Mouse (Mus musculus): ENCODE results near the gene Eya4.
A peak's percentile ranks its signal among the peaks of the same experiment; 100 is the strongest.

The Eya4 gene

DNA sequence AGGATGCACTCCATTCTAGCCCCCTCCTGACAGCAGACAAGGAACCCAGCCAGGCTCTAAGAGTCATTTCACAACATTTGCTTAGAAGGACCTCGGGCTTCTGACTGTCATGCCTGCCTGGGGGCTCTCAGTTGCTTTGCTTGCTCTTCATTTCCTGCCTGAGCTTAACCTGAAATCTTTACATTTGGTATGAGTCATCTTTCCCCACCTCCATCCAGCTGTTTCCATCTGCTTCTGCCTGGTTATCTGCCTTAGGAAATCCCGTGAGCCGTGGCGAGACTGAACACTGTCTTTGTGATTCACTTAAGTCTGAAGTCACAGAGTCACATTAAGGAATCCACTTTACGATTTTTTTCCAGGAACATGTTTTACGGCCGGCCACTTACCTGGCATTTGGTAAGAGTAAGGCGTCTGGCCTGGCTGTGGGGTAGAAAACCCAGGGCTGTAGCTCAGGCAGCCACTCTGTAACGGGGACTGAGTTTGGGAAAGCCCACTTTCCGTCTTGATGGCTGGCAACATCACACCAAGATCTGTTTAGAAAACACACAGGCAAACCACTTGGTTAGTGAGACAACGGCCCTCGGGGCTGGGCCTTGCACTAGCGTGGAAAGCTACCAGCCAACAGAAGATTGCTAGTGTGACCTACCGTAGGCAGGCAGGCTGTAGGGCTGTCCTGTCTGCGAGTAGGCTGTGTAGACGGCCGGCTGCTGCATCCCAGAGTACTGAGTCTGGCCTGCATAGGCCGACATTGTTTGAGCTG lies 193.5 kb downstream of the Eya4 start:
- DNase-seq (ENCODE audit: low spot score in 2 of 2), result no peak

DNA sequence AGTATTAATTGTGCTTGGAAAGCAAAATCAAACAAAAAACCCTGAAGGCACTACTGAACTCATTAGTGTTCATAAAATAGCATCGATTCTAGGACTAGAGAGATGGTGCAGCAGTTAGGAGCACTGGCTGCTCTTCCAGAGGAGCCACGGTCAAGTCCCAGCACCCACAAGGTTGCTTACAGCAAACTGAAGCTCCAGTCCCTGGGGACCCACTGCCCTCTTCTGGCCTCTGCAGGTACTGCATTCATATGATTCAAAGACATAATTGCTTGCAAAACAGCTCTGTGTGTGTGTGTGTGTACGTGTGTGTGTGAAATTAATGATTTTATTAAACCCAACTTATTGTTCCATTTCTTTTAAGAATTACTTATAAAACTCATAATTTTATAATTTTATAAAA lies 200.2 kb downstream of the Eya4 start:
- no peak for DNase-seq (ENCODE audit: low spot score in 2 of 2)

DNA sequence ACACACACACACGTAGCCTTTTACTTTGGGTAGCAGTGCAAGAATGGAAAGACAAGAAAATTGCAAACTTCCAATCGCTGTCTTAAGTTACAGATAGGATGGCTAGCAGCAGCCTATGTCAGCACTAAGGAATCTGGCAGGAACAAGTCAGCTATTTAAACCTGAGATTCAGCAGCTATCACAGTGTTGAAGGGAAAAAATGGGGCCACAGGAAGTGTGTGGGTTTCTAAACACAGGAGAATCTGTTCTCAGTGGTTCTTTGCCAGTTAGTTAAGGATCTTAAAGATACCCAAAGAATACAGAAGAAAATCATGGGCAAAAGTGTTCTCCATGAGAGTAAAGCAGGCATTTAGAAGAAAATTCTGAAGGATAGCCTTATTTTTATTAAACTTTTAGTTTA lies 206.0 kb downstream of the Eya4 start:
- DNase-seq (ENCODE audit: low spot score in 2 of 2), result peak; percentile 44 to 53

DNA sequence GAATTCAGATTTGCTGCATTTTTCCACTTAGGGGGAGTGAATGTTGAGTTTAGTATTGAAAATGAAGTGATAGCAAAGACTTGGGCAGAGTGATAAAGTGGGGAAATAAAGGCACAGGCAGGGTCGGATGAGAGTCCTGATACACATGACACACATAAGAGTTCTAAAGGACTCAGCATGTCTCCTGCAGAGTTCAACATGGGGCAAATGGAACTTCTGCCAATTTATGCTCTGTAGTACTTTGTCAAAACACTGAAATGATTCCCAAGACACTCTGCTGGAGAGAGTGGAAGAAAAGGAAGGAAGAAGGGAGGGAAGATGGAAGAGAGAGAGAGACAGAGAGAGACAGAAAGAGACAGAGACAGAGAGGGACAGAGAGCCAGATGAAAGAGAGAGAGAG lies 222.6 kb downstream of the Eya4 start:
- DNase-seq (ENCODE audit: low spot score in 2 of 2), result no peak

DNA sequence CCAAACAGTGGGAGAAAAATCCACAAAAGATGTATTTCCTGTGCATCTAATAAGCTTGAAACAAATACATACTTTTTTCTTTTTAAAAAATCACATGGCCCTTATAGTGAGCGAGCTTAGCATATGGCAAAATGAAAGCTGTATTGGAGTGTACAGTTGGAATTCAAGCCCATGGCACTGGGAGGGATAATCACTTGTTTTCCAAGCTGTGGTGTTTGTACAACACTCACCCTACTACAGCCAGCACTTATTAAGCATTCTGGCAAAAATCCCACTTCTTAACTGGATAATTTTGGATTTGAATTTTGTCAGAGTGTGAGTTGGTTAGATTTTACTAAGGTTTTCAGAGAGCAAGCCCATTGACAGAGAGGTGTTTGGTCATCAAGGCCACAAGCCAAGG lies 223.4 kb downstream of the Eya4 start:
- no peak for DNase-seq (ENCODE audit: low spot score in 2 of 2)

DNA sequence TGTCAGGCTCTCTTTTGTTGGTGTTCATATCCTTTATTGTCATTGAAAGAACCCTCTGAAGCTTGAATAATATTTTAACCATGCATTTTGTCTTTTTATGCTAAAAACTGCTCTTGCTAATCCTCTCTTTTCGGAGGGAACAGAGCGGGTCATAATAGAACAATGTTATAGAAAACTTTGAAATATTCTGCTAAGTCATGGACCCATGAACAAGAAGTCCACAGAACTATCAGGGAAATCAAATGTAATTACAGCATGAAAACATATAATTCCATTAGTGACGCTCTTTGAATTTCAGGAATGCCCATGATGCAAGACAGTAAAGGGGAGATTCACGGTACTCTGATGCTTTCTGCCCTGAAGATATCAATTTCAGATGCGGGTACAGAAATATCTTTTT lies 224.1 kb downstream of the Eya4 start:
- no peak for DNase-seq (ENCODE audit: low spot score in 2 of 2)

DNA sequence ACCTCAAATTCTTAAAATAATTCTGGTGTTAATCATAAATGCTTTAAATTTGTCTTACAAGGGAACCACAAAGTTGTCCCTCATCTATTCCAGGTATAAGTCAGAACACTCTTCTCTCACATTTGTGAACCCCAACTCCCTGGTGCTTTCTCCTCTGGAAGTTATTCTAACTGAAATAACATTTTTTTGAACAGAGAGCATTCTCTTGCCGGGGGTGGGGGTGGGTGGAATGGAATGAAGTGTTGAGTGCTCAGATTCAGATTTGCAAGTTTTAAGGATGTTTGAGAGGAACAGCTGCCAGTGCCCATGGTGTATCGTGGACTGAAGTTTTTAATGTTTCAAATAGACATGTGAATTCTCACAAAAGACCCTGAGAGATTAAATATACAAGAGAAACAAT lies 230.1 kb downstream of the Eya4 start:
- no peak for DNase-seq (ENCODE audit: low spot score in 2 of 2)

DNA sequence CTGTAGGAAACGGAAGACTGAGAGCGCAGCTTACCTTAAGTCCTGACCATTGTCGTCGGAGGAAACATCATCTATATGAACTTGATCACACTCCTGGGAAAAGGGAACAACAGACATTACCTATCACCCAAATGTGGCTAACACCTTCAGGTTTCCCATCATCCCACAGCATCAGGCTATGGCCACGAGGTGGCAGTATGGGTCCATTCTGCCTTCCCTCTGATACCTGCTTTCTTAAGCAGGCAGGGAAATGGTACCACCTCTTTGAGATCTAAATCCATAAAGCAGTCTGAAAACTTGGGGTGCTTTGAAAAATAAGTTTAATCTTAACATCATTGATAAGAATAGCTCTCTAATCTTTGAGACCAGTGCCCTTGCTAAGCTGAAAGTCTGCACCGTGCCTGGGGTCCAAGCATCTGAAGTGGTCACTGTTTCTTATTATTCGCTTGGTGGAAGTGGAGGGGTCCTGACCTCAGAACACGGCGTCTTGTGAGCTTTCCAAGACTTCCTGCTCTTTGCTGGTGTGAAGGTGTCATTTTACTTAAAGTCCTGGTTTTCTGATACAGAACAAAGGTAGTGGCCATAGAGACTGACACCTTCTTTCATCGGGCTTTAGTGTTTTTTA lies 233.7 kb downstream of the Eya4 start:
- peak; percentile 89 to 90 for DNase-seq (ENCODE audit: low spot score in 2 of 2)

DNA sequence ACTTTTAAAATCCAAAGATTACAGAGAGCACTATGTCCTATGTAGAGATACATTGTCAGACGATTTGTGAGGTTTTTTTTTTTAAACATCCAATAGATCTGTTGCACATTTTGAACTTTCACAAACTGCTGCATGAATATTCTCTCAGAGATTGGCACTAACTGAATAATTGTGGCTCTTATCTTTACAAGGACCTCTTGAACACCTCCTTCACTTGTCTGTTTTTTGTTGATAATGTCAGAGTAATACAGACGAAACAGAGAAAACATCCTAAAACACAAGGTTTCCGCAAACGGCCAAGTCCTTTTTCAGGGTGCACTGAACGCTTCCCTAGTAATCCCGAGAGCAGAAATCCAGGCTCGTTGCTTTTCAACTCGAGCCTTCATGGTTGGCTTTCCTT lies 234.5 kb downstream of the Eya4 start:
- DNase-seq (ENCODE audit: low spot score in 2 of 2), result no peak

DNA sequence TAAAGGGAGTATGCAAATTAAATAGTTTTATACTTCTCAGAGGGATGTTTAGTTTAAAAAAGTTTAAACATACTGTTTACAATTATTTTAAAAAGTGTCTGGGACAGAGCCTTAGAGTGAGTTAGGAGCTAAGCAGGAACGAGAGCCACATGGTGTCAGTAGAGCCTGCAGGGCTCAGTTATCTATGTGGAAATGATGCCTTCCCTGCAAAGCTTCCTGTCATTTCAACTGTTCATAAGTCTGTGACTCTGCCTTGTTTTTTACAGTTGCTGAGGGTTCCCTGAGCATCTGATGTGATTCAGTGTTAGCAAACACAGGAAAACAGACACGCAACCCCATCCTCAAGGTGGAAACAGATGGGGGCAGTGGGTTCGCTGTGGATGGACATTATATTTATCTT lies 235.3 kb downstream of the Eya4 start:
- DNase-seq (ENCODE audit: low spot score in 2 of 2), result no peak

DNA sequence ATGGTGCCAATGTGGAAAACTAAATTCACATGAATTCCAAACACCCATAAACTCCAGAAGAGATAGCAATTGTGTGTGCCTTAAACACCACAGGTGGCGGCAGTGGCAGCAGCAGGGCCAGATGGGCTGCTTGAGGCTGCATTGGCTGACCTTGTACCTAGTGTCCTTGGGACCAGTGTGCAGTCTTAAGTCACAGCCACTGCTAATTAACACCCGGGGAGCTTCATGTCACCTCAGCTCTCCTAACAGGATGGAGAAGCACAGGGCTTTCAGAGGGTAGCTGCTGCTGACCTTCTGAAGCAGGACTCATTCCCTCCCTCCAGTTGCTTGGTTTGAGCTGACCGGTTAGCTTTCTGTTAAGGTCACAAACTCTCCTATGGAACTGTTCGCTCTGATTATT lies 242.5 kb downstream of the Eya4 start:
- no peak for DNase-seq (ENCODE audit: low spot score in 2 of 2)

DNA sequence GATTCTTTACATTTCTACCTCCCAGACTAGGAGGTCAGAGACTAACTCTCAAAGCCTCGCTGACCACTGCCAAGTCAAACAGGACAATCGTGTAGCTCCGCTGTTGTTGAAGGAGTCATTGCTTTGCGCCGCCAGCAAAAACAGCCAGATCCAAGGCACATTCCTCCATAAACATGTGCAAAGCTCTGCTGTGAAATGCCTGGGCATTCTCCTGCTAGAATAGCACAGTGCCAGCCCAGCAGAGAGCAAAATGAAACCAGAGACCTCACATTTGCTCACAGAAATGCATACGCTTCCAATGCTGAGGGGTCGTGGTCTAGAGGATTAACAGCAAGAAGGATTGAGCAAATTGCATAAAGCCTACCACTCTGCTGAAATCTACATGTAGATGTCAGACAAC lies 258.1 kb downstream of the Eya4 start:
- DNase-seq (ENCODE audit: low spot score in 2 of 2), result no peak

DNA sequence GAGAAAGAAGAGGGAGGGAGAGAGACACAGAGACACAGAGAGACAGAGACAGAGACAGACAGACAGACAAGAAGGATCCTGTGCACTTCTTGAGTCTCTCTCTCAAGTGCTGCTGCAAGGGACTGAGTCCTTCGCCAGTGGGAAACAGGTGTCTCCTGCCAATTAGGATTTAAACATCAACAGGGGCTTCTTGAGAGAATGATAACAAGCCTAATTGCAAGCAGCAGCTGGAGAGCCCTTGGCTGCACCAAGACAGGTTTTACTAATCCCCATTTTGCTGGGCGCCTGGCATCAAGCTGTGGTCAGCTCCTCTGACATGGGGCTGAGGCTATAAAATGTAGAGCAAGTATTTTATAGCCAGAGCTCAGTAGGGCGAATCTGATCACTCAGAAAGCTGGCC lies 259.0 kb downstream of the Eya4 start:
- no peak for DNase-seq (ENCODE audit: low spot score in 2 of 2)

DNA sequence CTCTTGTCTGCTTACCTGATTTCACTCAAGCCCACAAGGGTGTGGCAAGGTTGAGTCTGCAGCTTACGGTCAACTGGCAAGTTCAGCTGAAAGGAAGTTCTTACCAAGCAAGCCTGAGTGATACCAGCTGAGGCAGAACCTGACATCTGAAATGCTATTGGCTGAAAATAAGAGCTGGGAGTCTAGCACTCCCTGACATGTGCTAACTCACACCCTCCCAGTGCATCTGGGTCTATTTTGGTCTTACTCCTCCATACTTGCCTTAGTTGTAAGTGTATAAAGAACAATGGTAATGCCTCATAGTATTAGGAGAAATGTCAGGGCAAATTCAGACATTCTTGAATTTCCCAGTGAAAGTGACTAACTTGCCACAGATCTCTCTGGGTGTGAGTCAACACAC lies 260.3 kb downstream of the Eya4 start:
- DNase-seq (ENCODE audit: low spot score in 2 of 2), result peak; percentile 9 to 22

DNA sequence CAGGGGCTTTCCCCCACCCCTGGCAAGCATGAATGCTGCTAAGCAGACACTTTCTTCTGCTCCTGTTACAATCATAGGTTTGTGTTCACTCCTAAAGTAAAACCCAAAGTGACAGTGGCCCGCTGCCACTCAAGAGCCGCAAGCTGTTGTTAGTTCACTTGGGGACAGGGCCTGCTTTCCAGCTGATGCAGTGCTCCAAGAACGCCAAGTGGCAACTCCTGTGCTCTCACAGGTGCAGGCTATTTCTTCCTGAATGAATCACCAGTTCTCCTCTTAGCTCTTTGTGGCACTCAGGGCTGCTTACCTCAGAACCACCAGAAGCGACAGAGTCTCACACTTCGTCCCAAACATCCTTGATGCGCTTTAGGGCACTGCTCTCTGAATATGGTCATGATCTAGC lies 261.3 kb downstream of the Eya4 start:
- no peak for DNase-seq (ENCODE audit: low spot score in 2 of 2)

DNA sequence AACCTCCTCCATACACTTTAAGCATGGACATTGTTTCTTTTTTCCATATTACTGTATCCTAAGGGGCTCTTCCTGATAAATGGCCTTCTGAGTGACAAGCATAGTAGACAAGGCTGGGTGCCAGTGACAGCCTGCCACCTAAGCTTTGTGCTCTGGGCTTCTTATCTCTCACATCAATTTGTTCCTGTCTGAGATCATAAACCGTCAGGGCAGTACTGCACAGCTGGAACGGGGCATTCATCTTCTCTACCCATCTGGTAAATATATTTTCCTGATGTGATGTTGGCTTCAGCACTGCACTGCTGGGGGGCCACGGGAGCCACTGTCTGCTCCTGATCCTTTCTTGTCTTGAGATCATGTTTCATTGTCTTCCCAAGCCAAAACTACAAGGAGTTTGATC lies 261.8 kb downstream of the Eya4 start:
- no peak for DNase-seq (ENCODE audit: low spot score in 2 of 2)

DNA sequence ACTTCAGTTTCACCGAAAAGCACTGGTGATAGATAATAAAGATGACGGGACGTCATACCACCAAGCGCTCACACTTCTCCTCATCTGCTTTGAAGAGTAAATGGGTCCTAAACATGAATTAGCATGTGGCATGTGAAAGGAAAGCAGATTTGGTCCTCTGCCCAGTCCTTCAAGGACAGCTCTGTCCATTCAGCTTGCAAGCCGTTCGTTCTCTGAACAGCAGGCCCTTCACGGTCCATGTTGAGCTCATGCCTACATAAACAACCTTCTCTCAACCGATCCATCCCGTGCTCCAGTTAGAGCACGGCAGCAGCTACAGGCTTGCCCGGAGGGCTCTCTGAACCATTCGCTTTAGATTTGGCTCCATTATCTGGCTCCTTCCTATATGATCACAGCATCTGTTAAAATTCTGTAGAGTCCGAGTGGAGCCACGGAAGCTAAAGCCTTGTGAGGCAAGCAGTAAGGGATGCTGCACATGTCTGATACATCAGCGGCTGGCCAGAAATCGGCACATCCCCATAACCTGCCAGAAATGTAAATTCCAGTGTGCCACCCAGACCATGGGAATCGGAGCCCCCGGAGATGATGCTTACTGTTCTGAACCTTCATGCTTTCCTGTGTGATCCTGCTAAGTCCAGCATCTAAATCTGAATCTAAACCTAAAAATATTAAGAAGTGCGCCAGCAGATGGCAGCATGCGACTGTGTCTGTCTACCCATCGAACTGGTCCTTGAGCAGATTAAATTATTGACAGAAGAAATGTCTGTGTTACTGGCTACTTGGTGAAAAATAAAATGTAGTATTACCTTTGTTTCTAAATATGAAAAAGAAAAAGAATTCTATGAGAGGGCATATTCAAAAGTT lies 264.0 kb downstream of the Eya4 start:
- DNase-seq (ENCODE audit: low spot score in 2 of 2), result peak; percentile 91 to 92

DNA sequence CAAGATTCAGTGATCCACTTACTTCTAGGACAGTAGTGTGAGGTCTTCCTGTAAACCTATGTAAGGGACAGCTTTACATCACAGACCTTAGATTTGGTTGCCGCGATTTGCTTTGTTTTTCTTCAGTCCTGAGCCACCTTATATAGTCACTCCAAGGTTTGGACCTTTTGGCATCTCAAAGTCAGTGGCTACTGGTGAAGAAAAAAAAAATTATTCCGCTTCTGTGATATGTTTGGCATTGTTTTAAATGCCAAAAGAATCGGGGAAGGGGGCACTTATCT lies 269.1 kb downstream of the Eya4 start:
- no peak for DNase-seq (ENCODE audit: low spot score in 2 of 2)

DNA sequence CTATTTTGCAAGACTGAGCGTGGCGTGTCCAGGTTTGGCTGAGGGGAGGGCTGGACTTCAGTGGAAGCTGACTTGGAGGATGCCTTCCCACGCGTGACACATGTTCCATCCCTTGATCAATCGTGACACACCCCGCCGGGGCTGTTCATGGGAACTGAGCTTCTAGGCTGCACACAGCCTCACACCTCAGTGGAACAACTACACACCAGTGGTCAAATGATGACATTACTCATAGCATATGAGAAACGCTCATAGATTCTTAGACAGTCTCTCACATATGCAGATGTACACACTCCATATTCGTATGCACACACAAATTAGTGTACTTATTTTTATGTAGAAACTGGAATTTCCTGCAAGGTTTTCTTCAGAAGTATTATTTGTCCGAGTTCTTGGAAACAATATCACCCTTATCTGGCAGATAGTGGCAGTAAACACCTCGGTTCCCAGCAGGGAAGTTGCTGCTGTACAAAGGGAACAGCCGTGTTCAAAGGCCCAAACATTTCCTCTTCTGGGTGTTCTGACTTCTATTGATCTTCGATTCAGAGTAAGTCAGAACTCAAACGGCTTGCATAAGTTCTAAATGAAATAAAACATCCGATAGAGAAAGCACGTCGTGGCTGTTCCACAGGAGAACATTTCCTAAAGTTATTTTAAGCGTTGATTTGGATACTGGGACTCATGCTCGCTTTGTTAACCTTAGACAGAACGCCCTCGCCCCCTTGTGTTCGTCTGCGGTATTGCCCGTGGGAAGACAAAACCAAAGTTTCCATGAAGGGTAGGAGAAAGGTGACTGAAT lies 269.6 kb downstream of the Eya4 start:
- DNase-seq (ENCODE audit: low spot score in 2 of 2), result peak; percentile 86 to 92

DNA sequence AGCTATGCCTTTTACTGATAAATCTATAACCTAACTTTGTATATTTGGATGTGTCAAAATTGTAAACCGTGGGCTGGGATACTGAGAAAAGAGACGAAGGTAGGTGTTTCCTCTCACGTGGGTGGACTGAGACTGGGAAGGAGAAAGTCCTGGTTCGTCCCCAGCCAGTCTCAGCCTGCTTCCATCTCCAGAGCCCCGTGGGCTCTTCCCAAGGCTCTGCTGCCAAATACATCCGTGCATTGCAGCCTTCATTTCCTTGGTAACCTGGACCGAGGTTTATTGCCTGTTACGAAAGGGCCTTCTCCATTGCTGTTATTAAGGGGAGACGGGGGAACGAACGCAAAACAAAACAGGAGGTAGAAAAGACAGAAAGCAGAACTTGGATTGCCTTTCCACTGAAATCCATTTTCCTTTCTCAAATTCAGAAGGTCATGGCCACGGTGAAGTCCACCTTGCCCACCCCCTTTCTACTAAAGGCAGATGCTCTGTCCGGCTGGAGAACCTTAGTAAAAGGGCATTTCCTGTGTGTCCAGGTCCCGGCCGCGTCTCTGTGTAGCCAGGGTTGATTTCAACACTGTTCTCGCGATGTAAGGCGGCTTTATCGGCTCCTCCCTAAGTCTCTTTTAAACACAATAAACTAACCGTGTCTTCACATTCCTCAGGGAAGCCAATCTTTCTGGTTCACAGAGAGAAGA lies 273.7 kb downstream of the Eya4 start:
- peak in 1 of 2 experiments; percentile 13 for DNase-seq (ENCODE audit: low spot score in 2 of 2)

DNA sequence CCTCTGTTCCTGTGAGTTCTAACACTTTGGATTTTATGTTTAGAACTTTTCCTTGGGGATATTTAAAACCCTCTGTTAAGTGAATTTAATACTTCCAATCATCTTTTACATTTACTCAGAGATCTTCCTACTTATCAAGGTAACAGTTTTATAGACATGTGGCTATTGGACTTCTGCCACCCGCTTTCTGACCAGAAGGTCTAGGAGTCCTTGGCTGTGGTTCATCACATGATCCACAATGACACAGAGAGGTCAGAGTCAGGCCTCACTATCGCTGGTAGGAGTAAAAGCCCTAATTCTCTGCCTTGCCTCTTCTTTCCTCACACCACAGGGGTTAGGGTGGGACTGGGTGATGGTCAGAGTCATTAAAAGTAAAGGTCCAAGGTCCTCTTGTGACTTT lies 277.2 kb downstream of the Eya4 start:
- no peak for DNase-seq (ENCODE audit: low spot score in 2 of 2)

DNA sequence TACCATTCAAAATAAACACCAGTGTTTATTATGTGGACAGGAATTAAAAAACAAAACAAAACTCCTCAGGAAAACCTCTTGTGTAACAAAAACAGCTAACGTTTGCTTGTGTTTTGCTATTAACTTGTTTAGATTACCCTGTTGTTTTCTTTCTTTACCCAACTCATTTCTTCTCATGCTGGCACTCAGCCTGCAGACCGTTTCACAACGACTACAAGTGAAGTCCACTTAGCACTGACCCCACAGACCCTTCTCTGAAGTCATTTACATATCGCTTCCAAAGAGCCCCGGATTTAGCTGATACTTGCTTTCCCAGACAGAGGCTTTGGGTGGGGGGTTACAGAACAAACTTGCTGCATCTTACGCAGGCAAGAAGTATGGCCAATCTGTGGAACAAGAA lies 286.9 kb downstream of the Eya4 start:
- DNase-seq (ENCODE audit: low spot score in 2 of 2), result no peak
